Mouse (Mus musculus) natural killer cell, adult 2 months (primary cell): ENCODE measurements around the gene Lonp2.
A peak's percentile ranks its signal among the peaks of the same experiment; 100 is the strongest.

Experiments used
- DNase-seq, 2 experiments: peaks; one replicate each; pipeline ENCODE4 v3.0.0; 2022; ENCODE audit warnings: low spot score in 2 of 2

The Lonp2 gene

GRCm38 (mm10) chr8:86713407-86714188, 89.8 kb downstream of the Lonp2 start:
- DNase-seq = no peak

- no peak for DNase-seq
These were observed 94.6 kb downstream of the Lonp2 start for GRCm38 (mm10) chr8:86718332-86718994.

GRCm38 (mm10) chr8:86719368-86719767, 95.5 kb downstream of the Lonp2 start:
- DNase-seq = no peak

GRCm38 (mm10) chr8:86720756-86721459, 97.1 kb downstream of the Lonp2 start:
- no peak for DNase-seq

- DNase-seq = no peak
These were observed 97.6 kb downstream of the Lonp2 start for GRCm38 (mm10) chr8:86721490-86721889.

GRCm38 (mm10) chr8:86726959-86727358, 103.1 kb downstream of the Lonp2 start:
- DNase-seq = no peak

GRCm38 (mm10) chr8:86728224-86728950, 104.5 kb downstream of the Lonp2 start:
- DNase-seq = no peak

- DNase-seq = no peak
These were observed 106.5 kb downstream of the Lonp2 start for GRCm38 (mm10) chr8:86730303-86730702.

GRCm38 (mm10) chr8:86730860-86731259, 107.0 kb downstream of the Lonp2 start:
- no peak for DNase-seq

- DNase-seq = no peak
These were observed 110.3 kb downstream of the Lonp2 start for GRCm38 (mm10) chr8:86734171-86734570.

GRCm38 (mm10) chr8:86734954-86735353, 111.1 kb downstream of the Lonp2 start:
- DNase-seq = no peak

GRCm38 (mm10) chr8:86735446-86736111, 111.7 kb downstream of the Lonp2 start:
- peak in 1 of 2 experiments; percentile 6 for DNase-seq

GRCm38 (mm10) chr8:86740899-86741298, 117.1 kb downstream of the Lonp2 start:
- DNase-seq = no peak

- DNase-seq = no peak
These were observed 117.8 kb downstream of the Lonp2 start for GRCm38 (mm10) chr8:86741627-86742026.

- DNase-seq = no peak
These were observed 118.9 kb downstream of the Lonp2 start for GRCm38 (mm10) chr8:86742605-86743345.

GRCm38 (mm10) chr8:86744313-86745220, 120.7 kb downstream of the Lonp2 start:
- DNase-seq = no peak

GRCm38 (mm10) chr8:86745221-86745934, 121.5 kb downstream of the Lonp2 start, which contains the start of the genes Gm10638 and Siah1a:
Gm10638 (plus strand) TSS chr8:86745699.
Siah1a (minus strand) TSS chr8:86745934.
- DNase-seq = peak; percentile 28 to 43

GRCm38 (mm10) chr8:86745935-86746441, 122.1 kb downstream of the Lonp2 start:
- DNase-seq = peak; percentile 89 to 92
